Mouse (Mus musculus) frontal cortex, postnatal 25 days (tissue): ENCODE data around the gene Slfn8.
A peak's percentile ranks its signal among the peaks of the same experiment; 100 is the strongest.
"Not testable (repeated sequence)": the region's sequence is repeated elsewhere in the genome, so short reads cannot be mapped to it uniquely, and the experiment has no call there.

Experiments used
- DNase-seq, 2 experiments: peaks; one replicate each; pipeline ENCODE4 v3.0.0; 2022; ENCODE audit warnings: low spot score in 2 of 2

Slfn8 gene

GRCm38 (mm10) chr11:82991469-82992166 lies 29.0 kb downstream of the Slfn8 start, which contains the start of gene Slfn9:
Gene Slfn9, minus strand, starts transcription at chr11:82991830.
- peak in 1 of 2 experiments; percentile 10 for DNase-seq

- DNase-seq: not testable (repeated sequence)
These were observed 29.8 kb downstream of the Slfn8 start for GRCm38 (mm10) chr11:82990612-82991385.

- DNase-seq: no peak
These were observed 31.3 kb downstream of the Slfn8 start for GRCm38 (mm10) chr11:82989357-82989756.

- DNase-seq: no peak
These were observed 33.0 kb downstream of the Slfn8 start for GRCm38 (mm10) chr11:82987621-82988020.

GRCm38 (mm10) chr11:82983193-82983592 lies 37.4 kb downstream of the Slfn8 start:
- DNase-seq: no peak

GRCm38 (mm10) chr11:82982409-82982808 lies 38.2 kb downstream of the Slfn8 start:
- DNase-seq: not testable (repeated sequence)

- DNase-seq: no peak
These were observed 46.7 kb downstream of the Slfn8 start for GRCm38 (mm10) chr11:82973916-82974315.

GRCm38 (mm10) chr11:82971590-82971974 lies 49.0 kb downstream of the Slfn8 start:
- no peak for DNase-seq

GRCm38 (mm10) chr11:82970712-82971589 lies 49.7 kb downstream of the Slfn8 start:
- DNase-seq: no peak

GRCm38 (mm10) chr11:82962215-82962614 lies 58.4 kb downstream of the Slfn8 start:
- DNase-seq: no peak

GRCm38 (mm10) chr11:82961743-82962142 lies 58.9 kb downstream of the Slfn8 start:
- DNase-seq: no peak

GRCm38 (mm10) chr11:82959613-82960012 lies 61.0 kb downstream of the Slfn8 start:
- DNase-seq: no peak

- no peak for DNase-seq
These were observed 63.7 kb downstream of the Slfn8 start for GRCm38 (mm10) chr11:82956925-82957324.

- no peak for DNase-seq
These were observed 66.0 kb downstream of the Slfn8 start for GRCm38 (mm10) chr11:82954631-82955030.

- DNase-seq: no peak
These were observed 67.7 kb downstream of the Slfn8 start for GRCm38 (mm10) chr11:82952612-82953542.
